Mouse (Mus musculus): ENCODE results near the gene Fpgs. TPM values are rescaled to one million over a fixed set of nuclear protein-coding genes. Genes with fewer than 3 reads are reported as not detected.

Gene Fpgs
- polyA plus RNA-seq, 1 experiment from 2014 or later: 20.3 TPM

DNA sequence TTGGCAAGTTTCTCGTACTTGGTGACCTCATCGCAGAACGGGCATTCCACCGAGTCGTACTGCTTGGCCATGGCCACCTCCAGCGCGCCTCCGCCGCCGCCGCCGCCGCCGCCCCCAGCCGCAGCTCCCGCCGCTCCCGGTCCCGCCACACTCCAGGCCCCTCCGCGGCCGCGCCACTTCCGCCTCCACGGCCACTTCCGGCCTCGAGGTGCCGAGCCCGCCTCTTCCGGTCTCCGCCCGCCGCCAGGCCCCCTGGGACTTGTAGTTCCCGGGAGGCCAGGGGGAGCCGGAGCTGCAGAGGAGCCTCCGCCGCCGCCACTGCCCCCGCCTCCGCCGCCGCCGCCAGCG lies 8.6 kb upstream of the Fpgs start:
- Histone ChIP-seq H3K27ac (ENCODE audit: poor library complexity, severe bottlenecking) (peak overlapping the region; percentile 94), H3K4me3 (peak overlapping the region; percentile 93), H3K36me3 (peaks cover 40% of the 10 kb centered on the region), H3K4me1 (replicated peaks) (peaks cover 35% of the 10 kb centered on the region), H3K9me3 (replicated peaks) (no peaks in the 10 kb centered on the region), H3K4me2 (peak overlapping the region; percentile 80), H3K9ac (peak overlapping the region; percentile 77), H3K27me3 (replicated peaks) (no peaks in the 10 kb centered on the region)
- peak; percentile 90 for ATAC-seq (ENCODE audit: insufficient number of reproducible peaks, low FRiP score)
- WGBS: under 1% methylated on average over 28 of the region's 44 CpGs

DNA sequence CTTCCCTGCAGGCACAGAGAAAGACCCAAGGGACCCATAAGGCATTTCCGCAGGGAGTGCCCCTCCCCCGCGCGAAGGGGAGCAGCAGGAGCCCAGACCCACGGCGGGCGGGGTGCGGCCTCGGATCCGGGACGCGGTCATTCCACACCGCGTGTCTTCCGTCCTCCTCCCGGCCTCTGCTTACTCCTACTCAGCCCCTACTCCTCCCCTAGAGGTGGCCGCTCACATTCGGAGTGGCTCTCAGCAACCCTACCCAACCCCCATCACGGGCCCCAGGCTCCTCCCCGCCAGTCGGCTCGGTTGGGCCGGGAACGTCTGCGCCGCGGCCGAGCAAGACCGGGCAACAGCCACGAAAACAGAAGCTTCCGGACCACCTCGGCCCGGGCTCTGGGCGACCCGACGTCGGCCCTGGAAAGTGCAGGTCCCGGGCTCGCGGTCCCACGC lies 8.2 kb upstream of the Fpgs start:
- H3K36me3 ChIP-seq: peaks cover 45% of the 10 kb centered on the region
- no peaks in the 10 kb centered on the region for H3K27me3 ChIP-seq (replicated peaks)
- H3K4me2 ChIP-seq: peak overlapping the region; percentile 80
- H3K27ac ChIP-seq (ENCODE audit: poor library complexity, severe bottlenecking): peak overlapping the region; percentile 94
- ATAC-seq (ENCODE audit: insufficient number of reproducible peaks, low FRiP score): peak; percentile 54
- peaks cover 35% of the 10 kb centered on the region for H3K4me1 ChIP-seq (replicated peaks)
- H3K4me3 ChIP-seq: peak overlapping the region; percentile 93
- H3K9ac ChIP-seq: peak overlapping the region; percentile 77
- 0% methylated on average over 41 of the region's 41 CpGs for whole genome bisulfite sequencing
- no peaks in the 10 kb centered on the region for H3K9me3 ChIP-seq (replicated peaks)

DNA sequence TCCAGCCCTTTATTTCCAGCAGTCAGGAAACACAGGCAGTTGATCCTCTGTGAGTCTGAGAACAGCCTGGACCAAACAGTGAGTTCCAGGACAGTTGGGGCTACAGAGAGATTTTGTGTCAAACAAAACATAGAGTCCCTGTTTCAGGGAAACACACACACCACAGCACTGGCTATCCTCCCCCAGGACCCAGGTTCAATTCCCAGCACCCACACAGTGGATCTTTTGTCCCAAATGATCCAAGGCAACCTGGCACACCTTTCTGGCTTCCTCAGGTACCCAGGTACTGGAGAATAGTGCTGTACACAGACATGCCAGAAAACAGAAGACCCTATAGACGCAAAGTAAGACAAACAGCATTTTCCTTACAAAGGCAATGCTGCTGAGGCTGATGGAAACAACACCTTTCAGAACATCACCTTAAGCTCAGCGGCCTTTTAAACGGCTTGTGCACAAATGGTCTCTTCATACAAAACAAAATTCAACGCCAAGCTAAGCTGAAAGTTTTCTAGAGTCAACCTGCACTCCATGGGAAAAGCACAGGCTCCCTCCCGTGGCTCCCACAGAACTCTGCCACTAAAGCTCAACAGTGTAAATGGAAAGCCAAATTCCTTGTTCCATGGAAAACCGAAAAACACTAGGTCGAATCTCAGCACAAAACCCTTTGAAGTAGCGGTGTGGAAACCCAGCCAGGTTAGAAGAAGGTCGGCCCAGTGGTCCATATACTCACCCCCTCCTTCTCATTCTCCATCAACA lies 7.5 kb upstream of the Fpgs start:
- H3K27me3 ChIP-seq (replicated peaks): no peaks in the 10 kb centered on the region
- no peaks in the 10 kb centered on the region for H3K9me3 ChIP-seq (replicated peaks)
- peaks cover 35% of the 10 kb centered on the region for H3K4me1 ChIP-seq (replicated peaks)
- peak overlapping the region; percentile 77 for H3K9ac ChIP-seq
- peak overlapping the region; percentile 94 for H3K27ac ChIP-seq (ENCODE audit: poor library complexity, severe bottlenecking)
- no peak for ATAC-seq (ENCODE audit: insufficient number of reproducible peaks, low FRiP score)
- H3K36me3 ChIP-seq: peaks cover 51% of the 10 kb centered on the region
- H3K4me2 ChIP-seq: peak overlapping the region; percentile 80
- H3K4me3 ChIP-seq: peak overlapping the region; percentile 93
- WGBS: 26% methylated on average over 9 of the region's 9 CpGs

DNA sequence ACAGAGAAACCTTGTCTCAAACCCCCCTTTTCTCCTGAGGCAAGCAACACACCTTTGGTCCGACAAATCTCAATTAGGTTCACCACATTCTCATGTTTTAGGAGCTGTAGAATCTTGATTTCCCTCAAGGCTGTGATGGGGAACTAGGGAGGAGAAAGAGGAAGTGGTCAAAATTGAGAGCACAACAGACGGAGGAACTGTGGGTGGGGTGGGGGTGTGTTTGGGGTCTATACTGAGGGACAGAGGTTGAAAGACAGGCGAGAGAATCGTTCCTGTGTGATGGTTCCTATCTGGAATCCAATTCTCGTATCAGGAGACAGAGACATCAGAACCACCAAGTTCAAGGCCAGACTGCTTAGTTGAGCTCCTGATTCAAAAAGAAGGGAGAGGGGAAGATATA lies 6.5 kb upstream of the Fpgs start:
- ATAC-seq (ENCODE audit: insufficient number of reproducible peaks, low FRiP score): no peak
- WGBS: 79% methylated on average over 5 of the region's 5 CpGs
- Histone ChIP-seq H3K9me3 (replicated peaks) (no peaks in the 10 kb centered on the region), H3K27me3 (replicated peaks) (no peaks in the 10 kb centered on the region), H3K36me3 (peaks cover 62% of the 10 kb centered on the region), H3K9ac (no peak overlapping the region), H3K4me2 (no peak overlapping the region), H3K27ac (ENCODE audit: poor library complexity, severe bottlenecking) (peak overlapping the region; percentile 3; the same call in 1 of the 2 replicates), H3K4me1 (replicated peaks) (peaks cover 34% of the 10 kb centered on the region), H3K4me3 (no peak overlapping the region)

DNA sequence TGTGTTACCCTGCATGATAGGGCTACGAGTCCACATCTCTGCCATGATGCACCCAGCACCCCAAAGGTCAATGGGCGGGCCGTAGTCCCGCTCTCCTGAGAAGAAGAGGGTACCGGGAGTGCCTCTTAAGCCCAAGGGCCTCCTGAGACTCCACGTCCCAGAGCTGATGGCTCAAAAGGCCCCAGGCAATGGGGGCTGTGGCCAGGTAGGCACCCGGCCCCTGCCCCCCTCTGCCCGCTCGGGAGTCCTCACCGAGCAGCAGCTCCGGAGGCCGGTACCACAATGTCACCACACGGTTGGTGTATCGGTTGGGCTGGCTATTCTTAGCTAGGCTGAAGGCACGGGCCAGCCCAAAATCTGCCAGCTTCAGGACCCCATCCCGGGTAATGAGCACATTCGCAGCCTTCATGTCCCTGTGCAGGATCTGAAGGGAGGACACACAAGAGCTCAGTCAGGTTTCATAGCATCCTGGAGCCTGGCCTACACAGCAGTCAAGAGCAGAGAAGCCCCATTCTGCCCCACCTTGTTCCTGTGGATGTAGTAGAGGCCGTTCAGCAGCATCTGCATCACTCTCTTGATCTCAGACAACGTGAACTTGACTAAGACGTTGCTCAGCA lies 5.7 kb upstream of the Fpgs start:
- H3K9ac ChIP-seq: no peak overlapping the region
- no peak for ATAC-seq (ENCODE audit: insufficient number of reproducible peaks, low FRiP score)

DNA sequence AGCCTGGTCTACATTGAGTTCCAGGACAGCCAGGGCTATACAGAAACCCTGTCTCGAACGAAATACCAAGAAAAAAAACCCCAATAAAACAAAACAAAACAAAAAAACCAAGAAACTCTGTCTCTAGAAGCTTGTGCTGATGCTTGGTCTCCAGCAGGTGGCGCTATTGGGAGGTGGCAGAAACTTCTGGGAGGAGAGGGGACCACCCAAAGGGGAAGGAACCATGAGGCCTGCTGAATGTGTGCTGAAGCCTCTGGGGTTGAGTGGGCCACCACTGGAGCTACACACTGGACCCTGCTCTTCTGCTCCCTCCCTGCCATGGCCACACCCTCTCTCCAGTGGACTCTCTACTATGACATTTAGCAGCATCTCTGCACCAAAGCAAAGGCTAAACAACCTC lies 4.7 kb upstream of the Fpgs start:
- Histone ChIP-seq H3K36me3 (peaks cover 78% of the 10 kb centered on the region), H3K27me3 (replicated peaks) (no peaks in the 10 kb centered on the region), H3K4me2 (no peak overlapping the region), H3K4me3 (no peak overlapping the region), H3K9ac (no peak overlapping the region), H3K27ac (ENCODE audit: poor library complexity, severe bottlenecking) (no peak overlapping the region), H3K9me3 (replicated peaks) (no peaks in the 10 kb centered on the region), H3K4me1 (replicated peaks) (peaks cover 16% of the 10 kb centered on the region)
- 50% methylated on average over 3 of the region's 3 CpGs for WGBS
- no peak for ATAC-seq (ENCODE audit: insufficient number of reproducible peaks, low FRiP score)

More for the DNA sequence above, 5.7 kb upstream of the Fpgs start:
- Histone ChIP-seq H3K27me3 (replicated peaks) (no peaks in the 10 kb centered on the region), H3K36me3 (peaks cover 70% of the 10 kb centered on the region), H3K4me2 (no peak overlapping the region), H3K4me3 (no peak overlapping the region), H3K4me1 (replicated peaks) (peaks cover 26% of the 10 kb centered on the region), H3K27ac (ENCODE audit: poor library complexity, severe bottlenecking) (no peak overlapping the region), H3K9me3 (replicated peaks) (no peaks in the 10 kb centered on the region)
- WGBS: 88% methylated on average over 20 of the region's 20 CpGs

DNA sequence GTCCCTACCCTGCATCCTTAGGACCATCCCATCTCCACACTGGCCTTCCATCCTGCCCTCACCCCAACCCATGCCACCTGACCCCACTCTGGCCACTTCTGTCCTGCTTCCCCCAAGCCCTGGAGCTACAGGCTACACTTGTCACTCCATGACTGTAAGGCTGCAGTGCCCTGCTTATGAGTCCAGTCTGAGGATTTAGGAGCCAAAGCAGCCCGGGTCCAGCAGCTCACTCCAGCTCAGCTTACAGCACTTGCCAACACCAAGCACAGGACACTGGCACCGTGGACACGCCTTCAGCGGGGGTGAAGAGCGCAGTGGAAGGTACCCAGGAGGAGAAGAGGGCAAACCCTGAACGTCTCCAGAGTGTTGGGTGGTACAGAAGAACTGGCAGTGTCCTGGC lies 3.0 kb upstream of the Fpgs start:
- Histone ChIP-seq H3K4me1 (replicated peaks) (peaks cover 15% of the 10 kb centered on the region), H3K27me3 (replicated peaks) (no peaks in the 10 kb centered on the region), H3K9me3 (replicated peaks) (no peaks in the 10 kb centered on the region), H3K36me3 (peaks cover 95% of the 10 kb centered on the region), H3K27ac (ENCODE audit: poor library complexity, severe bottlenecking) (no peak overlapping the region), H3K4me3 (no peak overlapping the region), H3K4me2 (no peak overlapping the region), H3K9ac (no peak overlapping the region)
- no peak for ATAC-seq (ENCODE audit: insufficient number of reproducible peaks, low FRiP score)
- 86% methylated on average over 6 of the region's 6 CpGs for WGBS

DNA sequence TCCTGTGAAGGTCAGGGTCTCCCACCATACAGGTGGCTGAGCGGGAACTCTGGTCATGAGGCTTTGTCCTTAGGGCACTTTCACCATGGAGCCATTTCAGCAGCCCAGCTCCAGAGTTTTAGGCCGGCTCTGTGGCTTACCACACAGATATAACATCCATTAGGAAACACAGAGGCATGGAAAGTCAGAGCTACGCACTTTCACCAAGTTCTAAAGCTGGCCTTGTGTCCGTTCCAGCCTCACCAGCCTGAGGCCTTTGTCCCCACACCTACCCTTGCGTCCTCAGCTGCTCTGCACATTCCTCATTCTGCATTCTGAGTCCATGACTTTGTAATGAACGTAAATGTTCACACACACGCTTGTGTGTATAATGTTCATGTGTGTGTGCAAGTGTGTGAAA lies 1.1 kb upstream of the Fpgs start:
- 91% methylated on average over 7 of the region's 7 CpGs for WGBS
- no peak for ATAC-seq (ENCODE audit: insufficient number of reproducible peaks, low FRiP score)
- Histone ChIP-seq H3K4me1 (replicated peaks) (no peaks in the 10 kb centered on the region; the same call in 1 of the 2 replicates), H3K4me2 (no peak overlapping the region), H3K36me3 (peaks cover 90% of the 10 kb centered on the region), H3K4me3 (no peak overlapping the region), H3K9me3 (replicated peaks) (no peaks in the 10 kb centered on the region), H3K27ac (ENCODE audit: poor library complexity, severe bottlenecking) (no peak overlapping the region), H3K9ac (no peak overlapping the region), H3K27me3 (replicated peaks) (no peaks in the 10 kb centered on the region)

DNA sequence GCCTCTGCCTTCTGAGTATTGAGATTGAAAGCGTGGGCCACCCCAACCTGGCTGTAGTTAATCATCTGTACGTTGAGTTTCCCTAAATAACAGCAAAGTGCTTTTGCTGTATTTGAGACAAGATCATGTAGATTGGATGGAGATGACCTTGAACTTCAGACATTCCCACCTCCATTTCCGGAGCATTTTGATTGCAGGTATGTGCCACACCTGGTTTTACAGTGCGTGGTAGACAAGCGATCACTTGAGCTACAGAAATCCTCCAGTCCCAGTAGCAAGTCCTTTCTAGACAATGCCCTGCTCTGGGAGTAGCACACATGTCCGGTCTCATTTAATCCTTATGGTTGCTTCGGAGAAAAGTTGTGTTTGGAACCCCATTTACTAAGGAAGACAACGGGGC lies 899 bp downstream of the Fpgs start:
- H3K27me3 ChIP-seq (replicated peaks): no peaks in the 10 kb centered on the region
- H3K36me3 ChIP-seq: peaks cover 70% of the 10 kb centered on the region
- WGBS: 94% methylated on average over 8 of the region's 8 CpGs
- H3K4me1 ChIP-seq (replicated peaks): no peaks in the 10 kb centered on the region
- no peaks in the 10 kb centered on the region for H3K9me3 ChIP-seq (replicated peaks)
- H3K27ac ChIP-seq (ENCODE audit: poor library complexity, severe bottlenecking): no peak overlapping the region
- no peak for ATAC-seq (ENCODE audit: insufficient number of reproducible peaks, low FRiP score)
- H3K4me2 ChIP-seq: no peak overlapping the region
- H3K4me3 ChIP-seq: no peak overlapping the region
- H3K9ac ChIP-seq: no peak overlapping the region

DNA sequence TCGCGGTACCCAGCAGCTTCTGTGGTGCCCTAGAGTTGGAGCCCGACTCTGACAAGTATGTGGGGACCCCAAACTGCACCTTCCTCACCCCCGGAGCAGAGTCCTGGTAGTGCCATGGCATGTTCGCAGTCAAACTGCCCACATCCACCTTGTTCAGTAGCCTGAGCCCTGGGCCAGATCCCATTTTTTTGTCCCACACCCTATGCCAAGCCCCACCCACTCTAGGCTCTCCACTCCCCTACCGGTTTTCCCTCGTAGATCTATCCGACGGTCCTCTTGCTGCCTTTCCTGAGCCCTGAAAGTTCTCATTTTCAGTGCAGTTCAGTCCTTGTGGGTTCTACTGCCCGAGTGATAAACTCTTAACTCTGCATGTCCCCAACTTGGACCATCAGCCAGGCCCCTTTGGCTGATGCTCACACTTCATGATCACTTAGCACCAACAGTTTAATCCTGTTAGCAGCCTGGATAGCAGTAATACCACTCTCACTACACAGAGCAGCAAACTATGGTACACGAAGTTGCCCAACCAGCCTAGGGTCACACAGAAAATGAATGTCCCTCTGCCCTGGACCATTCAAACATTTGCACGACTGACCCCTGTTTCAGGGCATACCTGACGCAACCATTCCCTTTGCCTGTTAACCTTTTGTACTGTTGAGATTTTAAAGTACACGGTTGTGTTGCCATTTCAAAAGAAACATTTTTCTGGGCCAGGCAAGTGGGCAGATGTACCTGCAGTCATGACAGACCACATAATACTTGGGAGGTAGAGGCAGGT lies 2.8 kb downstream of the Fpgs start:
- Histone ChIP-seq H3K36me3 (peaks cover 51% of the 10 kb centered on the region), H3K4me1 (replicated peaks) (no peaks in the 10 kb centered on the region), H3K9me3 (replicated peaks) (no peaks in the 10 kb centered on the region), H3K4me2 (no peak overlapping the region), H3K4me3 (no peak overlapping the region), H3K27me3 (replicated peaks) (no peaks in the 10 kb centered on the region), H3K9ac (no peak overlapping the region), H3K27ac (ENCODE audit: poor library complexity, severe bottlenecking) (no peak overlapping the region)
- WGBS: 82% methylated on average over 14 of the region's 14 CpGs
- no peak for ATAC-seq (ENCODE audit: insufficient number of reproducible peaks, low FRiP score)

DNA sequence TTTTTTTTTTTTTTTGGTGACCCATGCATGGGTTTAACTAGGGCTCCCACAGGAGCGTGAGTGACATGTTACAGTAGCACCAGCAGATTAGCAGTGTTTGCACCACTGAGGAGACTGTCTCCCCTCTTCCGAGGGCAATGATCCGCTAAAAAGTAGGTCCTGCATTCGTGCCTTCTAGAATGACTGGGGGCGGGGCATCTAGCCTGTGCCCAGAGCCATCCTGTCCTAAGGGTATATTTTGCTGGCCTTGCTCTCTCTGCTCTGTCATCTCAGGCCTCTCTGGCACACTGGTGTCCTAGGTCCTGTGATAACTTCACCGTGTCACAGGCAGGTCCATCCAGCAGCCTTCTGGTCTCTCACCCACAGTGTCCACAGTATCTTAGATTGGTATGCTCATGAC lies 4.3 kb downstream of the Fpgs start:
- WGBS: 79% methylated on average over 6 of the region's 6 CpGs
- Histone ChIP-seq H3K4me2 (no peak overlapping the region), H3K9me3 (replicated peaks) (no peaks in the 10 kb centered on the region), H3K27me3 (replicated peaks) (no peaks in the 10 kb centered on the region), H3K9ac (no peak overlapping the region), H3K27ac (ENCODE audit: poor library complexity, severe bottlenecking) (no peak overlapping the region), H3K36me3 (peaks cover 36% of the 10 kb centered on the region), H3K4me3 (no peak overlapping the region), H3K4me1 (replicated peaks) (no peaks in the 10 kb centered on the region)
- no peak for ATAC-seq (ENCODE audit: insufficient number of reproducible peaks, low FRiP score)
